Mouse (Mus musculus) megakaryocyte-erythroid progenitor cell, adult 5-6 weeks (primary cell): ENCODE data around the gene Tmem45b. TPM values are rescaled to one million over a fixed set of nuclear protein-coding genes. Genes with fewer than 3 reads are reported as not detected.
"Not testable (repeated sequence)": the region's sequence is repeated elsewhere in the genome, so short reads cannot be mapped to it uniquely, and the experiment has no call there.

Experiments used
- ATAC-seq: replicated peaks from 2 replicates; pipeline ENCODE4 v1.8.0; 2016; ENCODE audit warnings: mild to moderate bottlenecking, inconsistent platforms; ENCODE audit not compliant: severe bottlenecking, poor library complexity, low FRiP score, low TSS enrichment
- total RNA-seq, 2 experiments: library from RNA; stranded (forward) in 1 of 2; stranded (reverse) in 1 of 2; fragments of 200-1000, 215-1000 nt in 1 of 2; fragments of >200 nt in 1 of 2; fragmentation: Nextera tagmentation in 1 of 2; gene quantifications; 2 replicates each; pipeline ENCODE4 v1.2.3; 2014 to 2017

The Tmem45b gene
- total RNA-seq (2014; fragmentation: Nextera tagmentation) (not detected in 2 replicates), total RNA-seq (2017) (not detected in 2 replicates)

DNA sequence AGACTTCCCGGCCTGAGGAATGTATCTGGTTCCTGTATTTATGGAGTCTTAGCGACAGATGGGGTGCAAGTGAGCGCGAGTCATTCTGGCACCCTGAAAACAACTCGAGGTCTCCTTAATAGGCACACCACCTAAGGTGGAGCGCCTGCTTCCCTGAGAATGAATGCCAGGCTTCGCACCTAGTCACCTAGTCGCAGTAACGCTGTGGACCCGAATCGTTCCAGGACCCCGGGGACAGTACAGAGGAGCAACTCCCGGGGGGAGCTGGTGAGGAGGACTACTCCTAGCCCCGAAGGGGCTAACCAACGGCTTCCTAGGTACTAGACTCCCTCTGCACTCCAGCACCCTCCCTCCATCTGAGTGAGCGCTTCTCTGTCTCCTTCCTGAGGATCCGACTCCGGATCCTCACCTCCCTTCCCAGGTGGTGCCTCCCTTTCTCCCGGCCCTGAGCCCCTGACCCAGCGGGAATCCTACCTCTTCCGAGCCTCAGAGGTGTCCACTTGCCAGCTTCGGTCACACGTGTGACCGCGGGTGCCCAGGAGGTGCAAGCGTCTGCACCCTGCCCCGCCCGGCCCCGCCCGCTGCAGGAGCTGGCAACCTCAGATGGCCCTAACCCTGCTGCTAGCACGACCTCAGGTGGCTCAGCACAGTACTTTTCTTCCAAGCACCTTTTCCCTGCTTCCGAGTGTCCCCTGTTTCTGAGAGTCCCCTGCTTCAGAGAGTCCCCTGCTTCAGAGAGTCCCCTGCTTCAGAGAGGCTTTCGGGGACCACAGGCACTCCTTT lies at the start of gene Tmem45b:
Gene Tmem45b, minus strand, starts transcription at position 771 of the 783 bp plus-strand sequence.
- ATAC-seq, result no peak

DNA sequence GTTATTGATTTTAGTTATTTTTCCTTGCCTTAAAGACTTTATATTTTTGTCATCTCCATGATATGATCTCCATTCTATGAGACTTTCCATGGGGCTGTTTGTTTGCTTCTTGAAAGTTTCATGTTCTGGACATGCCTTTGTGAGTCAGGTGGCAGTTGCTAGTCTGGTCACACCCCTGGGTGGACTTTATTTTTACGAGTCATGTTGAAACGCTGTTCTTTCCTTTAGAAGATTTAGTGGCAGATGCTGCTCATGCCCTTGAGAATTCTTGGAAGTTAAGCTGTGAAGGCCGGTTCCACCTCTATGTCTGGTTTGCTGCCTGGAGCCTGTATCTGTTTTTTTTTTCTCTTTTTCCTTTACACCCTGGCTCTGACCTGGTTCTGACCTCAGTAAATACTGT lies 43.9 kb upstream of the Tmem45b start:
- no peak for ATAC-seq

DNA sequence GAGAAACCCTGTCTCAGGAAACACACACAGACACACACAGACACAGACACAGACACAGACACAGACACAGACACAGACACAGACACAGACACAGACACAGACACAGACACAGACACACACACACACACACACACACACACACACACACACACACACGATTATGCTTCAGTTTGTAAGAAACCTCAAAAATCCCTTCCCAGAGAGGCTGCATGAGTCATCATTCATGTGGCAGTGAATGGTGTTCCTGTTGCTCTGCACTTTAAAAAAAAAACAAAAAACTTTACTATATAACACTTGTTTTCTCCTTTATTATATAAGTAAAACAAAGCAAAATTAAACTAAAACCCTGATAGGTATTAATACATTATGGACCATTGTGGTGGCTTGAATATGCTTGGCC lies 37.0 kb upstream of the Tmem45b start:
- not testable (repeated sequence) for ATAC-seq

DNA sequence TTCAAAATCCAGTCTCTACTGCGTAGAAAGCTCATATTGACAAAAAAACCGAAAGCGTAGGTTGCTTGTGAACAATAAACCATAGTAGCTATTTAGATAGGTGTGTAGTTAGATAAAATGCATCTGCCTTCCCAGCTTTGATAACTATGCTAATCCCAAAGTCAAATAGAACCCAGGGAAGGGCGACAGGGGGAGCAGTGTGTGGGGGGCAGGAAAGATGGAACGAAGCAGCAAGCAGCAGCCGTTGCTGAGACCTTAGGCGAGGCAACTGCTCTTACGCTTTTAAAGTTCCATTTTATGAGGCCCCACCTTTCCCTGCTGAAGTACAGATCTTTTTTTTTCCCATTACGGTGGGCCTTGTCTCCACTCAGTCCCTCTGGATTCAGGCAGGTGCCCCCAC lies 1.1 kb downstream of the Tmem45b start:
- no peak for ATAC-seq

DNA sequence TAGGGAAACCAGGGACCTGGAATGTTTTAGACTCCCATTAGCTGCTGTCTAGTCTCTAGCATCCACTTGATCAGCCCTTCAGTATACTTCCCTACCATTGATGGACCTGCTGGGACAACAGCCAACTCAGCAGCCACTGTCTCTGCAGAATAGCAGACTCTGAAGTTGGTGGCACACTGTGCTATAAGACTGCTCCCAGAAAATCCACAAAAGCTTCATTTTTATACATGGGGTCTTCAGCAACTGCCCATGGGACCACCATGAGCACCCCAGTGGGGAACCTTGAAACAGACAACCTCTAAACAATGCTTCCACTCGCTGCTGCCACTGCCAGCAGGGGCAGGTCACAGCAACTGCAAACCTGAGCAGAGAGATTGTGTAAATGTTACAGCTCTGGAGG lies 9.9 kb downstream of the Tmem45b start:
- ATAC-seq, result no peak

DNA sequence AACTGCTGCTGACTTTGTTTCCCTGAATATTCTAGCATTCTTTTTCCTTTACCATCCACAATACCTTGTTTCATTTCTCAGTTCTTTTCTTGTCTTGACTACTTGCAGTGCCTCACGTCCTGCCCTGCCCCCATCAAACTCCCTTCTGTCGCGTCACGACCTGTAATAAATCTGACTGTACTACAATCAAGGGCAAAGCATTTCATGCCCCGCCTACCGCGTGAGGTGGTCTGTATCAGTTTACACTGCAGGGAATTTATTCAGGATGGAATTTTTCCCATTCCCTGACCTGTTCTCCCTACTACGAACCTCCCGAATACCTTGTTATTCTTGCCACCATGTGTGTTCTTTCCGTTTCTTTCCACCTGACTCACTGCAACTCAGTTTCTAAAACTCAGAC lies 12.1 kb downstream of the Tmem45b start:
- no peak for ATAC-seq

DNA sequence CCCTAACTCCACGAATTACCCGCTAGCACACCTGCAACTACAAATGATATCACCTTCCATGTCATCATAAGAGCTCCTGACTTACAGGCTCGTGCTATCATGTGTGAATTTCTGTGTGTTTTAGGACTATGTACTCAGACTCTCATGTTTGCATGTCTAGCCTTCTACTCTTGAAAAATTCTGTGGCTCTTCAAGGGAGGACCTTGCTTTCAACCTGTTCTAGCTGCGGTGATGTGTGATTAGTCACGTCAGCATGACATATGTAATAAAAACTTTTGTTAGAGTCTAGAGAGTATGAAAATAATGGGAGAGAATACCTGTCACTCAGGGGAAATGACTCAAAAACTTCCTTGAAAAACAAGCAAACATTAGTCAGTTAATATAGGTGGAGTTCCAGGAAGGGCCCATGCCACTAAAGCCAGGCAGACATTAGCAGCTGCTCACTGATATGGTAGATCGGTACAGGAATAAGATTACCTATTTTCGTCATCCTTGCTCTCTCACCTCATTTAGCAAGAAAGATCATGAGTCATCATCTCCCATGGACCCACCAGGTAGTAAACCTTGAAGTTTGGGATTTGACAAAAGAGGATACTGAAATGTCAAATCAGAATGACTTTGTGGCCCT lies 15.0 kb downstream of the Tmem45b start:
- no peak for ATAC-seq

DNA sequence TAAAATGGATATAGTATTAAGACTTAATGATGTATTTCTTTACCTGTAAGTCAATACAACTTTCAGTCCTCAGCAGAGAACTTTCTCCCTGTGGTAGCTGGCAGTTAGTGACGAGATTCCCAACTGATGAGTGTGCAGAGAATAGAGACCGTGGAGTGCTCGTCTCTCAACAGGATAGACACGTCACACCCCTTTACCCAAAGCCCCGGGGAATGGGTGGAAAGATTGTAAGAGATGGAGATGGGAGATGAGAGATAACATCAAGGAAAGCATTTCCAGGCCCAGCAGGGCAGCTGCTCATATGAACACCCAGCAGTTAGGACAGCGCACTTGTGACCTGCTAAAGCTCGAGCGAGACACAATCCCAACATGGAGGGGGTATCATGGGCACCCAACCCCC lies 20.0 kb downstream of the Tmem45b start:
- no peak for ATAC-seq

DNA sequence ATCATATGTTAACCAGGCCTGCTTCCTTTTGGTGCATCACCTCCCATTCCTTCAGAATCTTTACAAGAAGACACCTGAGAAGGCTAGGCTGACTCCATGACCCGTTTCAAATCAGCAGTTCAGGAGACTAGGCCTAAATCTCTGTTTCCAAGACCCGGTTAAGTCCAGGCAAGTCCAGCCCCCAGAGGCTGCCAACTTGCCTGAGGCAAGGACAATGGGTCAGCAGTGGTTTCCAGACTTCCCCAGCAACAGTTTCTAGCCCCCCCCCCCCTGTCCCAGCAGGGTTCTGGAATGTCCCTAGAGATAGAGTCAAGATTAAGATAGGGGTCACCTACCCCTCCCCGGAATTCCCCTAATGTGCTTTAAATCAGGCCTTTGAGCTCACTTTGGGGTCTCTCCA lies 22.8 kb downstream of the Tmem45b start:
- ATAC-seq, result no peak

DNA sequence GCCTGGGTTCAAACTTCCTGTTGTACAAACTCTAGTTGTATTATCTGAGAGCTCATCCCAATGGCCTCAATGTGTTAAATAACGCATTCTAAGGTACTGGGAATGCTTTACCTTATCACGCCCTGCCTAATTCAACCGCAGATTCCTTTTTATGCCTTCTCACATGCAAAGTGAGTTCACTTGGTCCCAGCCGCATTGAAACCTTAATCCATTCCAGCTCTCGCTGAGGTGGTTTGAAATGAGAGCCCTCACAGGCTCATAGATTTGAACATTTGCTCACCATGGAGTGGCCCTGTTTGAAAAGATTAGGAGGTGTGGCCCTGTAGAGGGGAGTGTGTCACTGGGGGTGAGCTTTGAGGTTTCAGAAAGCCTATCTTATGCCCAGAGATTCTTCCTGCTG lies 23.9 kb downstream of the Tmem45b start:
- no peak for ATAC-seq

DNA sequence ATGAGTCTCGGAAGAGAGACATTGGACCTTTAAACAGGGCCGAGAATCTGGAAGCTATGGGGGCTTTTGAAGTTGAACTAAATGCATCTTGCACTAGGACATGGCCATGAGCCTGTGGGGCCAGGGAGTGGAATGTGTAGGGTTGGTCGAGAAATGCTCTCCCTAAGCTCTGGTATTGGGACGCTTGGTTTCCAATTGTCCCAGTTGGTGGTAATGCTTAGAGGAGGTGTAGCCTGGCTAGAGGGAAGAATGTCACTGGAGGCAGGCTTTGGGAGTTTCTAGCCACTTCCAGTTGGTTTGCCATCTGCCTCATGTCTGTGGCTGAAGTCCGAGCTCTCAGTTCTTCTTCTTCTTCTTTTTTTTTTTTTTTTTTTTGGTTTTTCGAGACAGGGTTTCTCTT lies 24.9 kb downstream of the Tmem45b start:
- no peak for ATAC-seq

DNA sequence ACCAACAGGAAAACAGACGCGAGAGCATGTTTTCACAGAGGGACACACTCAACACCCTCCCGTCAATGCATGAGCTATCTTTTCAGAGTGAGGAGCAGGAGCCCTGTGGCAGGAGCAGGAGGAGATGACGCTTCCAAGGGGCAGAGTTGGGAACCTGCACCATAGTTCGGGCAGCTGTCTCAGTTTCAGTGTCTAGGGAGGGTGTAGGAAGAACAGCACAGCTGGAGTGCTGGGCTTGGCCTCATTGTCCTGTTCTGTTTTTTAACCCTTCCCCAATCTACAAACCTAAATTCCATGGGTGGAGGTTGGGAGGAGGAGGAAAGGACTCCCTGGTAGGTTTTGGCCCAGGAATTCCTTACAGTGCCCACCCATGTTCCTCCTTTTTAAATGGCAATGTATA lies 25.4 kb downstream of the Tmem45b start:
- no peak for ATAC-seq

DNA sequence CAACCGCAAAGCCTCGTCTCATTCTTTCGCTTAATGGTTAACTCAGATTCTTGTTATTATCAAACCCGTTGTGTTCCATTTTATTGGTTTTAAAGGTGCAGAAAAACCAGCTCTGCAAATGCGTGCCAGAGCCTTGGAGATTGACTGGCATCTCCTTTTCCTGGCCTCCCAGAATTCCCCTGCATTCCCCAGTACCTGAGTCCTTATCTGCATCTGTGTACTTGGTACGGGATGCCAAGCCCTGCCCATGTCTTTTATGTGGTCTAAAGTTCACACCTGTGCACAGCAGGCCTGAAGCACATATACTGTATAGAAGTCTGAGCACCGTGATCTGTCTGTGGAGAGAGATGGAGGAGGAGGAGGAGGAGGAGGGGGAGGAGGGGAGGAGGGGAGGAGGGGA lies 26.4 kb downstream of the Tmem45b start:
- no peak for ATAC-seq

DNA sequence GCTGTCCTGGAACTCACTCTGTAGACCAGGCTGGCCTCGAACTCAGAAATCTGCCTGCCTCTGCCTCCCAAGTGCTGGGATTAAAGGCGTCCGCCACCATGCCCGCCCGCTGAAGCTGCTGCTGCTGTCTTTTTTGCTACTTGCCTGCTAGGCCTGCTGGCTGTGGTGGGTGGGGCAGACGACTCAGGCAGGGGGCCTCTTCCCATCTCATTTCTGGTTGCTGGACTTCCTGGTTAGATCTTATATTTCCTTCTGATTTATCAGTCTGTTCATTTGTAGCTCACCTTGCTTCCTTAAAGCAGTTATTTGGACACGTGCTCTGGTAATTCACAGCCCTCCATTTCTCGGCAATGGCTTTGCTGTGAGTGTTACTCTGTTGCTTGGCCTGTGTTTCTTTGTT lies 28.8 kb downstream of the Tmem45b start:
- no peak for ATAC-seq

DNA sequence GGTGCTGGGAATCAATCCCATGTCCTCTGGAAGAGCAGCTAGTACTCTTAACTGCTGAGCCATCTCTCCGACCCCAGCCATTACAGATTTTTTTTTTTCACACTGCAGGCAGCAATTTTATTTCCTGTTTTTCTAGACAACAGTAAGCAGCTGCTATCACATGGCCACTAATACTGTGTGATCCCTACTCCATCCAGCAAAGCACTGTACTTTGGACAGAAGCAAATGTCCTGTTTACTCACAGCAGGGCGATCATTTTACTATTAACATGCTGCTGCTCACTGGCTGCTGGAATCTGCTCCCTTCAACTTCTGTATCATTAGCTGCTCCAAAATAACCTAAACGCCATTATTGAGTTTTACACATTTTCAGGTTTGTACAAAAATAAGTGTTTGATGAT lies 30.8 kb downstream of the Tmem45b start:
- ATAC-seq, result no peak

DNA sequence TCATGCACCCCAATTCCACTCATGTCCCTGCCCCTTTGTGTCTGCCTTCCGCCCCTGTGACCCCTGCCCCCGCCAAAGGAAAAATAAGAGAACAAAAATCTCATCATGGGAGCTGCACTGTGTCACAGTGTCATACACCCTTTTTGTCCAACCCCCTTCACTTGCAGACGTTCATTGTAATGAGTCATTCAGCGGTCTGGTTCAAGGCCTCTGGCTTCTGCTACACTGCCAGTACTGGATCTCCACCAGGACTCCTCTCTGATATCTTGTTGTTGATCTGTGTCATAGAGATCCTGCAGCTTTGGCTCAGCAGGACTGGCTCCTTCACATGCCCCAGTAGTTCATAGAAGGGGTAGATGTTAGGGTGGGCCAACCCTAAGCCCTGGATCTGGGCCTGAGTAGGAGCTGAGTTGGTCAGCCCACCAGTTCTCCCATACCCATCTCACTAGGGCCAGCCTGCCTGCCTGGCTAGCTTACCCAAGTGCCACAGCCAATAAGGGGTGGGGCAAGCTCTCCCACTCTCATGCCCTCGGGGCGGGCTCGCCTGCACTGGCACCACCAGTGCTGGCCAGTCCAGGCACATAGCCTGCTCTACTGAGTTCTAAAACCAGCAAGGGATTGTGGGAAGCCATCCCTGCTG lies 31.8 kb downstream of the Tmem45b start:
- ATAC-seq, result no peak

DNA sequence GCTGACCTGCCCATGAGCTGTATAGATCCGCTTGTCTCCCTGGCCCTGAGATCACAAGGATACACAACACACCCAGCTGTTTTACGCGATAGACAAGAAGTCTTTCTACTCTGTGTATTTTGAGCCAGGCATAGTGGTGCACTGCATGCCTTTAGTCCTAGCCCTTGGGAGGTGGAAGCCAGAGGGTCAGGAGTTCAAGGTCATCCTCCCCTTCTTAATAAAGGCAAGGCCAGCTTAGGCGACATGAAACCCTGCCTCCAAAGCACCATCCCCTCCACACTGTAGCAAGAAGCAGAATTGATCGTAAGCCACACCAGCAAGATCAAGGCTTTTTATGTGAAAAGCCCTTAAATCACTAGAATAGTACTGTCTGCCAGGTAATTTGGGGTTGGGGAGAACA lies 32.5 kb downstream of the Tmem45b start:
- ATAC-seq, result no peak

DNA sequence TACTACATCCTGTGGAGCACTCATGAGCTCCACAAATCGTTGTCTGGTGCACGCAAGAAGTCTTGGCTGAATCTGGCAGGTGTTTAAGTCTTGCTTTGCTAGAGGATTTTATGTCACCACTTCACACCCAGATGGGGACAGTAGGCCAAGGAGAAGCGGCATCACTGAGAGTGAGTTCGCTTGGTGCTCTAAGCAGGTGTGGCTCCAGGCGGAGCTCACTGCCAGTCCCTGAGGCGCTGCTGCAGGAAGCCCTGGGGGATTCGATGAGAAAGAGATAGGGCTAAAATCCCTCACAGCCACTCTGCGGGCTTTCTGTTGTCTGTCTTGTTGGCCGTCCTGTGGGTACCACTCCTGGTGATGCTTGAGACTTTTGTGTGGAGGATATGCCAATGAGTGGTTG lies 34.3 kb downstream of the Tmem45b start:
- no peak for ATAC-seq

DNA sequence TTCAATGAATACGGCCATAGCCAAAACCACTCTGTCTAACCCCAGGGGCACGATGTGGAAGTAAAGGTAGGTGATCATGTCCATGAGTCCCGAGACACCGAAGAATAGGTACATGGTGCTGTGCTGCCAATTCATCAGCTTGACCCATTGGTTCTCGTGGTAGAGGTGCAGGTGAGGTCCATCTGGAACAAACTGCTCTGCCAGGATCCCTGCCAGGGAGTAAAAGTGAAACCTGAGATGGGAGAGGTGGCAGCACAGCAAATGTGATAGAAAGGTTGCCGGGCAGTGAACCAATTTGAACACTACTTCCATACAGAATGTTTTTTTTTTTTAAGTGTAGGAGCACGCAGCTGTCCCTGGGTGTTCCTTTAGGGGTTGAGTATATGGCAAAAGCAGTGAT lies 35.3 kb downstream of the Tmem45b start:
- no peak for ATAC-seq

DNA sequence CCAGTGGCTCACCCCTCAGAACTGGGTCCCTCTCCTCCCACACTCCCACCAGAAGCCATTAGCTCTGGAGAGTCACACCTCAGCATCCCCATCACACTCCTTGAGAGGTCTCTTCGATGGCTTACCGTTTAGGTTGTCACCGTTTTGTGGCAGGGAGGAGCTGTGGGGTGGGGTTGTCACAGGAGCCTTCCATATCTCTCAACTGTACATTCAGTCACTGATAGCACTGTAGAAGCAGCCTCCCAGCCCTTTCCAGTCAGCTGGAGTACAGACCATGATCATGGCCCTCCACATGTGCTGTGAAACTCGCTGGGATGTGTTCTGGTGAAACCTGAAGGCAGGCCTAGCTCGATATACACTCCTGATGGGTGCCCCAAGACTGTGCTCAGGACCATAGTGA lies 42.1 kb downstream of the Tmem45b start:
- peak; percentile 89 for ATAC-seq

DNA sequence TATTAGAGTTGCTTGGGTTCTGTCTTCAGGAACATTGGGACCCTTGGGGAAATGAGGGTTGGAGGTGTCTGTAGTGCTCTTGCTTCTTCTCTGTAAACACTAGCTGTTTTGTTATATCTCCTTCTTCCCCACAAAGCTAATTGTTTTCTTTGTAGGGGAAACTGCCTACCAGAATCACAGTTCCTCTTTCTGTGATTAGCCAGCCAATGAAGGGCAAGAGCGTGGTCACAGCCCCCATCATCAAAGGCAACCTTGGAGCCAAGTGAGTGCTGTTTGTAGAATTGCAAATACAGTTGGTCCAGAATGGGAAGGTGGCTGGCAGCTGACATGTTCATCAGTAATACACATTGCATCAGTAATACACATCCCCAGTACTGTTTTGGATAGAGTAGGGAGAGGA lies 45.4 kb downstream of the Tmem45b start:
- no peak for ATAC-seq
